Comparison of ENCODE assay signal across 8 mouse cellular contexts in genomic region chr14:78732617-78733312, GRCm38 (mm10). TPM values are rescaled to one million over a fixed set of nuclear protein-coding genes. Genes with fewer than 3 reads are reported as not detected.
DNase-seq lines count a peak whose midpoint lies in the region; ATAC-seq and TF ChIP-seq lines count a peak whose summit lies in the region.

Gene Dgkh (minus strand): TSS chr14:78732776.

- no peak within 1 kb of the TSS for H3K27ac ChIP-seq in ES-E14 (ENCODE audit: insufficient read depth, low read depth, low read length, poor library complexity, severe bottlenecking)
- peak within 1 kb of the TSS; percentile 93 for H3K27ac ChIP-seq in hindbrain, embryonic 10.5 days
- peak within 1 kb of the TSS; percentile 90 for H3K27ac ChIP-seq in lung, embryonic 15.5 days

- under 1% methylated on average over 70 of the region's 71 CpGs for WGBS in hindbrain, embryonic 10.5 days
- under 1% methylated on average over 65 of the region's 71 CpGs for WGBS in lung, embryonic 15.5 days

- peak within 1 kb of the TSS; percentile 81 to 85 for H3K4me3 ChIP-seq in ES-E14 (ENCODE audit: insufficient read depth in 1 of 2, low read depth in 1 of 2, low read length in 2 of 2, poor library complexity in 1 of 2, severe bottlenecking in 1 of 2)
- peak within 1 kb of the TSS; percentile 80 for H3K4me3 ChIP-seq in hindbrain, embryonic 10.5 days
- peak within 1 kb of the TSS; percentile 92 for H3K4me3 ChIP-seq in lung, embryonic 15.5 days

- no peaks in the 10 kb centered on the region for H3K36me3 ChIP-seq in ES-E14 (ENCODE audit: control insufficient read depth, insufficient read depth, low read length, poor library complexity, severe bottlenecking)
- H3K36me3 ChIP-seq in hindbrain, embryonic 10.5 days = no peaks in the 10 kb centered on the region
- no peaks in the 10 kb centered on the region for H3K36me3 ChIP-seq in lung, embryonic 15.5 days

- peak within 1 kb of the TSS; percentile 90 for H3K4me2 ChIP-seq in lung, embryonic 15.5 days

- H3K27me3 ChIP-seq in hindbrain, embryonic 10.5 days (ENCODE audit: insufficient read depth, poor library complexity, severe bottlenecking) = peaks cover 63% of the 10 kb centered on the region
- H3K27me3 ChIP-seq in lung, embryonic 15.5 days = peaks cover 2% of the 10 kb centered on the region; the same call in 1 of the 2 replicates

- ATAC-seq in lung, embryonic 15.5 days (ENCODE audit: borderline replicate concordance, extremely low read depth, low FRiP score, low TSS enrichment) = peak; percentile 93
- ATAC-seq in neutrophil, adult 5-6 weeks (ENCODE audit: extremely low read depth, insufficient number of reproducible peaks, low FRiP score, poor library complexity, severe bottlenecking) = peak; percentile 83

- no peaks in the 10 kb centered on the region for H3K9me3 ChIP-seq in ES-E14 (ENCODE audit: control insufficient read depth, insufficient read depth, low read depth, low read length)
- H3K9me3 ChIP-seq in hindbrain, embryonic 10.5 days = no peaks in the 10 kb centered on the region
- no peaks in the 10 kb centered on the region for H3K9me3 ChIP-seq in lung, embryonic 15.5 days

- in situ Hi-C loops in ES-E14 (cut with MboI; ENCODE audit: low sequenced_read_pairs in 2 of 2, unreplicated experiment in 2 of 2) = no loop called here

- peak within 1 kb of the TSS; percentile 83 for H3K9ac ChIP-seq in ES-E14 (ENCODE audit: insufficient read depth, low read depth, low read length, poor library complexity, severe bottlenecking)
- peak within 1 kb of the TSS; percentile 85 for H3K9ac ChIP-seq in lung, embryonic 15.5 days

- no peak for DNase-seq in ES-E14 (ENCODE audit: low read depth, low spot score)
- peak; percentile 66 for DNase-seq in cerebellum, adult 8-10 months
- DNase-seq in frontal cortex, adult 2 months (ENCODE audit: extremely low spot score in 1 of 2, low spot score in 1 of 2) = peak; percentile 44 to 80
- peak; percentile 87 for DNase-seq in hindbrain, embryonic 10.5 days (ENCODE audit: low spot score)
- DNase-seq in layer of hippocampus, adult 9-11 months = peak; percentile 91
- DNase-seq in testis, postnatal 10 days (ENCODE audit: low spot score) = peak; percentile 93

- H3K4me1 ChIP-seq in ES-E14 (ENCODE audit: control insufficient read depth in 2 of 2, insufficient read depth in 2 of 2, low read length in 2 of 2, poor library complexity in 1 of 2) = peaks cover 2 to 3% of the 10 kb centered on the region in 2 experiments; a peak in 2 of 4 replicates
- H3K4me1 ChIP-seq in hindbrain, embryonic 10.5 days (replicated peaks) = peaks cover 29% of the 10 kb centered on the region
- peaks cover 16% of the 10 kb centered on the region; the same call in 1 of the 2 replicates for H3K4me1 ChIP-seq in lung, embryonic 15.5 days

TF ChIP-seq in ES-E14, 5 proteins besides CTCF, POLR2A, EP300 and RAD21:
- TF ChIP-seq HCFC1 (IDR thresholded peaks at IDR 0.05; ENCODE audit: borderline replicate concordance, insufficient read depth, low read length) (no peak), MAFK (IDR thresholded peaks at IDR 0.05; ENCODE audit: insufficient read depth, low read depth, low read length) (no peak), CHD2 (IDR thresholded peaks at IDR 0.05; ENCODE audit: low read depth, low read length) (no peak), ZNF384 (IDR thresholded peaks at IDR 0.05; ENCODE audit: low read depth, low read length) (no peak), ZC3H11A (IDR thresholded peaks at IDR 0.05; ENCODE audit: borderline replicate concordance, low read depth, low read length) (no peak)
TF ChIP-seq in ES-E14: peak in this region for 0.

RNA-seq across cellular contexts. Expression of gene Dgkh, which starts in this region (rescaled TPM):
- 8.2 and 26.1 TPM in 2 replicates for total RNA-seq in ES-E14 (2012; rRNA removed)
- 13.8 and 14.2 TPM in 2 replicates for polyA plus RNA-seq in frontal cortex, adult 2 months (2012; rRNA removed)
- 0.88 and 1.2 TPM in 2 replicates for polyA plus RNA-seq in hindbrain, embryonic 10.5 days (2016; fragmentation: Nextera tagmentation; extraction: Ambion mirVana)
- polyA plus RNA-seq in lung, embryonic 15.5 days (2015; fragmentation: Nextera tagmentation; extraction: Ambion mirVana) = 2.2 and 2.3 TPM in 2 replicates
- 11.3 and 12.3 TPM in 2 replicates for total RNA-seq in neutrophil, adult 5-6 weeks (2017)
